Mouse (Mus musculus): ENCODE measurements around the gene Frmpd1. TPM values are rescaled to one million over a fixed set of nuclear protein-coding genes. Genes with fewer than 3 reads are reported as not detected.

Gene Frmpd1
- total and polyA plus RNA-seq, 3 experiments, result 0.23 to 0.47 TPM; not detected in 1

- H3K9me3 ChIP-seq (replicated peaks; ENCODE audit: insufficient read depth, low read length), result no peaks in the 10 kb centered on the region
- H3K4me1 ChIP-seq (ENCODE audit: control insufficient read depth in 1 of 2, insufficient read depth in 2 of 2, low read length in 2 of 2), result no peaks in the 10 kb centered on the region
- no peak overlapping the region for H3K27ac ChIP-seq (ENCODE audit: control insufficient read depth, low read depth, low read length)
- no peak overlapping the region for H3K9ac ChIP-seq (ENCODE audit: control insufficient read depth, low read depth, low read length, poor library complexity, severe bottlenecking)
- peaks cover 2 to 7% of the 10 kb centered on the region in 2 experiments; a peak in 2 of 4 replicates for H3K27me3 ChIP-seq (ENCODE audit: control insufficient read depth in 1 of 2, insufficient read depth in 2 of 2, low read length in 2 of 2)
- DNase-seq (ENCODE audit: low read depth, low spot score), result no peak
- H3K36me3 ChIP-seq (ENCODE audit: control insufficient read depth in 1 of 2, insufficient read depth in 2 of 2, low read length in 2 of 2), result no peaks in the 10 kb centered on the region
- H3K4me3 ChIP-seq (ENCODE audit: control insufficient read depth in 1 of 2, insufficient read depth in 1 of 2, low read depth in 2 of 2, low read length in 2 of 2), result no peak overlapping the region
- TF ChIP-seq BHLHE40 (IDR thresholded peaks at IDR 0.05; ENCODE audit: borderline replicate concordance, low read depth, low read length), result no peak
- TF ChIP-seq CHD1 (IDR thresholded peaks at IDR 0.05; ENCODE audit: low read depth, low read length), result no peak
- TF ChIP-seq CHD2 (IDR thresholded peaks at IDR 0.05; ENCODE audit: low read length), result no peak
- TF ChIP-seq ELF1 (IDR thresholded peaks at IDR 0.05; ENCODE audit: low read depth, low read length), result no peak
- no peak for TF ChIP-seq GABPA (IDR thresholded peaks at IDR 0.05; ENCODE audit: low read depth, low read length)
- TF ChIP-seq NELFE (IDR thresholded peaks at IDR 0.05; ENCODE audit: low read depth, low read length), result no peak
- TF ChIP-seq GATA1 (IDR thresholded peaks at IDR 0.05; ENCODE audit: low read depth, low read length), result no peak
- TF ChIP-seq HCFC1 (IDR thresholded peaks at IDR 0.05; ENCODE audit: low read depth, low read length), result no peak
- no peak for TF ChIP-seq POLR2AphosphoS2 (IDR thresholded peaks at IDR 0.05; ENCODE audit: low read length)
- TF ChIP-seq MEF2A (IDR thresholded peaks at IDR 0.05; ENCODE audit: extremely low read depth, insufficient replicate concordance, low read depth, low read length, poor library complexity, severe bottlenecking), result no peak
- no peak for TF ChIP-seq ZNF384 (IDR thresholded peaks at IDR 0.05; ENCODE audit: low read depth, low read length)
- TF ChIP-seq MYB (IDR thresholded peaks at IDR 0.05; ENCODE audit: low read depth, low read length), result no peak
- TF ChIP-seq SIN3A (IDR thresholded peaks at IDR 0.05; ENCODE audit: low read length), result no peak
- TF ChIP-seq ETS1 (IDR thresholded peaks at IDR 0.05; ENCODE audit: low read depth, low read length), result no peak
- no peak for TF ChIP-seq USF2 (IDR thresholded peaks at IDR 0.05; ENCODE audit: borderline replicate concordance in 1 of 2, insufficient read depth in 1 of 2, low read depth in 1 of 2, low read length in 2 of 2)
- no peak for TF ChIP-seq TBP (IDR thresholded peaks at IDR 0.05; ENCODE audit: low read depth, low read length)
- H3K79me2 ChIP-seq (ENCODE audit: control insufficient read depth, insufficient read depth, low read length, poor library complexity), result no peaks in the 10 kb centered on the region
These were observed 13.6 kb downstream of the Frmpd1 start for GRCm38 (mm10) chr4:45198296-45198695.

GRCm38 (mm10) chr4:45203283-45203682 is 18.6 kb downstream of the Frmpd1 start:
- Histone ChIP-seq H3K27ac (ENCODE audit: control insufficient read depth, low read depth, low read length) (no peak overlapping the region), H3K4me3 (ENCODE audit: control insufficient read depth in 1 of 2, insufficient read depth in 1 of 2, low read depth in 2 of 2, low read length in 2 of 2) (no peak overlapping the region), H3K9me3 (replicated peaks; ENCODE audit: insufficient read depth, low read length) (no peaks in the 10 kb centered on the region), H3K27me3 (ENCODE audit: control insufficient read depth in 1 of 2, insufficient read depth in 2 of 2, low read length in 2 of 2) (peaks cover 2 to 14% of the 10 kb centered on the region in 2 experiments; a peak in 3 of 4 replicates), H3K36me3 (ENCODE audit: control insufficient read depth in 1 of 2, insufficient read depth in 2 of 2, low read length in 2 of 2) (no peaks in the 10 kb centered on the region), H3K79me2 (ENCODE audit: control insufficient read depth, insufficient read depth, low read length, poor library complexity) (no peaks in the 10 kb centered on the region), H3K4me1 (ENCODE audit: control insufficient read depth in 1 of 2, insufficient read depth in 2 of 2, low read length in 2 of 2) (no peaks in the 10 kb centered on the region), H3K9ac (ENCODE audit: control insufficient read depth, low read depth, low read length, poor library complexity, severe bottlenecking) (no peak overlapping the region)
- DNase-seq (ENCODE audit: low read depth, low spot score), result no peak
- TF ChIP-seq CHD1 (IDR thresholded peaks at IDR 0.05; ENCODE audit: low read depth, low read length) (no peak), EP300 (IDR thresholded peaks at IDR 0.05; ENCODE audit: low read depth in 1 of 2, low read length in 2 of 2) (no peak), SIN3A (IDR thresholded peaks at IDR 0.05; ENCODE audit: low read length) (no peak), MEF2A (IDR thresholded peaks at IDR 0.05; ENCODE audit: extremely low read depth, insufficient replicate concordance, low read depth, low read length, poor library complexity, severe bottlenecking) (no peak), POLR2AphosphoS2 (IDR thresholded peaks at IDR 0.05; ENCODE audit: low read length) (no peak), TCF12 (IDR thresholded peaks at IDR 0.05; ENCODE audit: low read depth, low read length) (no peak), UBTF (IDR thresholded peaks at IDR 0.05; ENCODE audit: borderline replicate concordance, insufficient read depth, low read depth, low read length) (no peak), SMC3 (IDR thresholded peaks at IDR 0.05; ENCODE audit: low read depth, low read length) (no peak), BHLHE40 (IDR thresholded peaks at IDR 0.05; ENCODE audit: borderline replicate concordance, low read depth, low read length) (no peak), E2F4 (IDR thresholded peaks at IDR 0.05; ENCODE audit: borderline replicate concordance, low read depth, low read length) (no peak)

Measured in MEL (cell line).